In genomic region chr13:72400677-72401076, GRCm38 (mm10) we compare ENCODE assay signal across 8 mouse cellular contexts.
A peak's percentile ranks its signal among the peaks of the same experiment; 100 is the strongest.
DNase-seq lines count a peak whose midpoint lies in the region; ATAC-seq and TF ChIP-seq lines count a peak whose summit lies in the region.

No protein-coding gene starts in this region.

- H3K4me3 ChIP-seq in lung, embryonic 16.5 days (ENCODE audit: low read length) = no peak overlapping the region
- no peak overlapping the region for H3K4me3 ChIP-seq in lung, adult 2 months (replicated peaks; ENCODE audit: extremely low read depth, low read depth, low read length)
- no peak overlapping the region for H3K4me3 ChIP-seq in forebrain, embryonic 15.5 days
- no peak overlapping the region for H3K4me3 ChIP-seq in gastrocnemius, adult 2 months

- no peak for TF ChIP-seq POLR2A in lung, adult 2 months (IDR thresholded peaks at IDR 0.05; ENCODE audit: borderline replicate concordance, extremely low read depth, low read depth, low read length)

- no peak overlapping the region for H3K27ac ChIP-seq in lung, embryonic 16.5 days (ENCODE audit: low read length)
- H3K27ac ChIP-seq in forebrain, embryonic 15.5 days (replicated peaks) = no peak overlapping the region; the same call in 1 of the 2 replicates
- H3K27ac ChIP-seq in gastrocnemius, adult 2 months = no peak overlapping the region

- H3K36me3 ChIP-seq in lung, embryonic 16.5 days (ENCODE audit: control insufficient read depth, insufficient read depth, low read length) = no peaks in the 10 kb centered on the region
- no peaks in the 10 kb centered on the region for H3K36me3 ChIP-seq in forebrain, embryonic 15.5 days

- no peaks in the 10 kb centered on the region for H3K9me3 ChIP-seq in lung, embryonic 16.5 days (ENCODE audit: control insufficient read depth, low read length)
- no peaks in the 10 kb centered on the region for H3K9me3 ChIP-seq in forebrain, embryonic 15.5 days

- no peak overlapping the region for H3K9ac ChIP-seq in lung, embryonic 16.5 days (ENCODE audit: low read length)
- H3K9ac ChIP-seq in forebrain, embryonic 15.5 days (replicated peaks) = no peak overlapping the region

- intact Hi-C loops in gastrocnemius, adult 2 months (cut with DNase I) = no loop called here

- no peaks in the 10 kb centered on the region for H3K4me1 ChIP-seq in lung, embryonic 16.5 days (replicated peaks; ENCODE audit: control insufficient read depth, insufficient read depth, low read length)
- no peaks in the 10 kb centered on the region for H3K4me1 ChIP-seq in lung, adult 2 months (ENCODE audit: control insufficient read depth, insufficient read depth, low read length)
- peaks cover 10% of the 10 kb centered on the region for H3K4me1 ChIP-seq in forebrain, embryonic 15.5 days

- no peak for DNase-seq in lung, adult 2 months
- DNase-seq in layer of hippocampus, postnatal 36 days = peak; percentile 46 to 57
- DNase-seq in right cerebral cortex, postnatal 25 days = peak; percentile 63
- no peak for DNase-seq in thymus, postnatal 14 days
- no peak for DNase-seq in gastrocnemius, adult 2 months
- DNase-seq in urinary bladder, postnatal 14 days (ENCODE audit: low spot score) = no peak

- H3K4me2 ChIP-seq in lung, embryonic 16.5 days (ENCODE audit: low read depth, low read length) = 0 out of 2 replicates have a peak overlapping the region, but pooled peaks have one; percentile 9
- H3K4me2 ChIP-seq in forebrain, embryonic 15.5 days (replicated peaks) = no peak overlapping the region

- no peak for TF ChIP-seq CTCF in lung, adult 2 months (IDR thresholded peaks at IDR 0.05; ENCODE audit: insufficient read depth, low read length)
- no peak for TF ChIP-seq CTCF in gastrocnemius, adult 2 months (IDR thresholded peaks at IDR 0.05)

- 0 out of 2 replicates have a peak, but pooled peaks have one; percentile 31 for ATAC-seq in lung, embryonic 16.5 days (ENCODE audit: low read depth)
- ATAC-seq in forebrain, embryonic 15.5 days (replicated peaks) = peak; percentile 80

- no peaks in the 10 kb centered on the region for H3K27me3 ChIP-seq in lung, embryonic 16.5 days (ENCODE audit: control insufficient read depth, insufficient read depth, low read depth, low read length)
- no peaks in the 10 kb centered on the region for H3K27me3 ChIP-seq in forebrain, embryonic 15.5 days

- WGBS in lung, embryonic 16.5 days = 7% methylated on average over 10 of the region's 10 CpGs
- WGBS in lung, adult 2 months = 7% methylated on average over 10 of the region's 10 CpGs
- 19% methylated on average over 10 of the region's 10 CpGs for WGBS in forebrain, embryonic 15.5 days

Comparison
In these comparisons a context has a peak if more than half of its experiments do, and no peak if none do; other contexts are left out.
1. DNase-seq: peak in layer of hippocampus, postnatal 36 days (2 of 2) and right cerebral cortex, postnatal 25 days (single experiment); none in lung, adult 2 months (single experiment), thymus, postnatal 14 days (single experiment), gastrocnemius, adult 2 months (single experiment) and urinary bladder, postnatal 14 days (single experiment).